Mouse (Mus musculus): ENCODE data around the gene Serpina3c. TPM values are rescaled to one million over a fixed set of nuclear protein-coding genes. Genes with fewer than 3 reads are reported as not detected.
"Not testable (repeated sequence)": the region's sequence is repeated elsewhere in the genome, so short reads cannot be mapped to it uniquely, and the experiment has no call there.

Gene Serpina3c
- polyA plus RNA-seq, 1 experiment from 2014 or later = not detected

DNA sequence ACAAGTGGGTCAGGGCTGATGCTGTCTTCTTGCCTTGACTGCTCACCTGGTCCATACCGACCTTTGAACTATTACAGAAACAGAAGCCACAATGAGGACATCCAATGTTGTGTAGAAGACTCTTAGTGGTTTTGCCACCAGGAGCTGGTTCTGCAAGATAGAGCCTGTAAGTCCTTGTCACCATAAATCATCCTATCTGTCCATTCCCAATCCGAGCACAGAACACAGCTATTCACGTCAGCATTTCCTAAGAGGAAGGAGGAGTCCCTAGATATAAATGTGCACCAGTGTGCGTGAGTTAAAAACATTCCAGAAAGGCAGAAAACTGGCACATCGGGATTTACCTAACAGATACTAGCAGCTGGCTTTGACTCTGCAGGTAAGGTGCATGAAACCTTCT lies 26.0 kb downstream of the Serpina3c start, which contains the start of gene Serpina3b:
Gene Serpina3b (plus strand): TSS at position 301 of the 400 bp plus-strand sequence.
- Histone ChIP-seq H3K27ac (ENCODE audit: low read depth, low read length) (no peak within 1 kb of the TSS), H3K9ac (ENCODE audit: low read length) (no peak within 1 kb of the TSS), H3K27me3 (ENCODE audit: control insufficient read depth, insufficient read depth, low read length) (no peaks in the 10 kb centered on the region), H3K4me1 (ENCODE audit: control insufficient read depth, insufficient read depth, low read length) (no peaks in the 10 kb centered on the region), H3K36me3 (ENCODE audit: control insufficient read depth, insufficient read depth, low read length) (no peaks in the 10 kb centered on the region), H3K4me2 (ENCODE audit: low read depth) (no peak within 1 kb of the TSS), H3K4me3 (ENCODE audit: low read depth, low read length) (no peak within 1 kb of the TSS), H3K9me3 (ENCODE audit: control insufficient read depth, low read length) (no peaks in the 10 kb centered on the region)
- no peak for ATAC-seq (ENCODE audit: insufficient read depth, low FRiP score, low TSS enrichment)
- WGBS = 86% methylated on average over 5 of the region's 5 CpGs
- DNase-seq (ENCODE audit: low spot score) = no peak

DNA sequence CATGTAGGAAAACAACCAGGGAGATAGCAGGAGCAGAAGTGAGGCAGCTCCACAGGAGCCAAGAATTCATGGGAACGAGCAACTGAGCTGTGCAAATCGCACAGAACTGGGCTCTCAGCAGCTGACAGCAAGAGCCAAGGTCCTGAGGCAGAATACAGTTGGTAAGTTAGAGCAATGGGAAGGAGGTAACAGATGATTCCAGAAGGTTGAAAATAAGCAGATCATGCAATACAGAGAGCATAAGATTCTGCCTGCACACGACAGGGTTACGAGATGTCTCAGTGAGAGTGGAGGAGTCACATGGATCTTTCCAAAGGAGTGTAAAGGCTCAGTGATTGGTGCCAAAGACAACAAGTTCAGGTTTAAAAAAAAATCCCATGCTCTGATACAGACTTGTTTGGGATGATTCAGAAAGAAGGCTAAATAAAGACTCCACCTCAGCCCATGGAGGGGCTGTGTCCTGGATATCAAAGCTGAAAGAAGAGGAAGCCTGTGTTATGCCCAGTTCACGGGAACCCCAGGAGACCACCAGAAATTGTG lies 28.6 kb downstream of the Serpina3c start:
- Histone ChIP-seq H3K36me3 (ENCODE audit: control insufficient read depth, insufficient read depth, low read length) (no peaks in the 10 kb centered on the region), H3K4me2 (ENCODE audit: low read depth) (no peak overlapping the region), H3K4me3 (ENCODE audit: low read depth, low read length) (no peak overlapping the region), H3K4me1 (ENCODE audit: control insufficient read depth, insufficient read depth, low read length) (no peaks in the 10 kb centered on the region), H3K9me3 (ENCODE audit: control insufficient read depth, low read length) (no peaks in the 10 kb centered on the region), H3K9ac (ENCODE audit: low read length) (no peak overlapping the region), H3K27me3 (ENCODE audit: control insufficient read depth, insufficient read depth, low read length) (no peaks in the 10 kb centered on the region), H3K27ac (ENCODE audit: low read depth, low read length) (no peak overlapping the region)
- ATAC-seq (ENCODE audit: insufficient read depth, low FRiP score, low TSS enrichment) (no peak), DNase-seq (ENCODE audit: low spot score) (no peak)
- WGBS = 81% methylated on average over 5 of the region's 5 CpGs

- WGBS = 85% methylated on average over 2 of the region's 2 CpGs
- H3K4me3 ChIP-seq (ENCODE audit: low read depth, low read length) = no peak overlapping the region
- no peak for DNase-seq (ENCODE audit: low spot score)
- no peak overlapping the region for H3K27ac ChIP-seq (ENCODE audit: low read depth, low read length)
- H3K4me2 ChIP-seq (ENCODE audit: low read depth) = no peak overlapping the region
- no peaks in the 10 kb centered on the region for H3K4me1 ChIP-seq (ENCODE audit: control insufficient read depth, insufficient read depth, low read length)
- no peaks in the 10 kb centered on the region for H3K36me3 ChIP-seq (ENCODE audit: control insufficient read depth, insufficient read depth, low read length)
- H3K27me3 ChIP-seq (ENCODE audit: control insufficient read depth, insufficient read depth, low read length) = no peaks in the 10 kb centered on the region
- no peaks in the 10 kb centered on the region for H3K9me3 ChIP-seq (ENCODE audit: control insufficient read depth, low read length)
- H3K9ac ChIP-seq (ENCODE audit: low read length) = no peak overlapping the region
- ATAC-seq (ENCODE audit: insufficient read depth, low FRiP score, low TSS enrichment) = no peak
Measured at GRCm38 (mm10) chr12:104123996-104124395, 29.7 kb downstream of the Serpina3c start.

- ATAC-seq (ENCODE audit: insufficient read depth, low FRiP score, low TSS enrichment) (no peak), DNase-seq (ENCODE audit: low spot score) (no peak)
- Histone ChIP-seq H3K36me3 (ENCODE audit: control insufficient read depth, insufficient read depth, low read length) (no peaks in the 10 kb centered on the region), H3K27ac (ENCODE audit: low read depth, low read length) (no peak overlapping the region), H3K4me1 (ENCODE audit: control insufficient read depth, insufficient read depth, low read length) (no peaks in the 10 kb centered on the region), H3K9ac (ENCODE audit: low read length) (no peak overlapping the region), H3K27me3 (ENCODE audit: control insufficient read depth, insufficient read depth, low read length) (no peaks in the 10 kb centered on the region), H3K9me3 (ENCODE audit: control insufficient read depth, low read length) (no peaks in the 10 kb centered on the region), H3K4me2 (ENCODE audit: low read depth) (no peak overlapping the region), H3K4me3 (ENCODE audit: low read depth, low read length) (no peak overlapping the region)
- 91% methylated on average over 1 of the region's 1 CpGs for WGBS
Measured at GRCm38 (mm10) chr12:104123097-104123496, 30.6 kb downstream of the Serpina3c start.

DNA sequence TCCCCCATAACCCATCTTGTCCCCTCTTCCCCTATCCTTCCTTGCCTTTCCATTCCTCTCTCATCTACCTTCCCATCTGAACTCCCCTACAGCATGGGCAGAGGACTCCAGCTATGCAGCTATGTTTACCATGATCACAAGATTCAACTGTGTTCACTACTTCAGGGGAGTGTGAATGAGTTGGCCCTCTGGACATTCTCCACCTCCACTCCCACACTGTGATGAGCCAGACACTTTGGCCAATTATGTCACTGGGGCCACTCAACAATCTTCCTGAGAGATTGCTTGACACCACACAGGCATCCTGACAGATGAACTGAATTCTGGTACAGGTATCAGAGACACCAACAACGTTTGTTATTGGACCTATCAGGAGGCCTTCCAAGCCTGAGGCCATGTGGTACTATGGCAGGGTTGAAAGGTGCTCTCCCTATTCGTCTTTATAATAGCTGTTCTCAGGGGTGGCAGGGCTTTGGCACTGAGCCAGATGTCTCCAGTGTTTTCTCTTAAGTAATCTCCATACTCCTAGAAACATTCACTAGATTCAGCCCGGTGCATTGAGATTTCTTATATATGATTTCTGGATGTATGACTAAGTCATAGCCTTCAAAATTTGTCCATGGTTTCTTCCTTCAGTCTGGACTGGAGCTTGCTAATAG lies 38.6 kb downstream of the Serpina3c start:
- Histone ChIP-seq H3K27me3 (ENCODE audit: control insufficient read depth, insufficient read depth, low read length) (no peaks in the 10 kb centered on the region), H3K4me2 (ENCODE audit: low read depth) (no peak overlapping the region), H3K9me3 (ENCODE audit: control insufficient read depth, low read length) (no peaks in the 10 kb centered on the region), H3K27ac (ENCODE audit: low read depth, low read length) (no peak overlapping the region), H3K9ac (ENCODE audit: low read length) (no peak overlapping the region), H3K4me1 (ENCODE audit: control insufficient read depth, insufficient read depth, low read length) (no peaks in the 10 kb centered on the region), H3K36me3 (ENCODE audit: control insufficient read depth, insufficient read depth, low read length) (no peaks in the 10 kb centered on the region), H3K4me3 (ENCODE audit: low read depth, low read length) (no peak overlapping the region)
- WGBS = 71% methylated on average over 3 of the region's 3 CpGs
- no peak for DNase-seq (ENCODE audit: low spot score)
- ATAC-seq (ENCODE audit: insufficient read depth, low FRiP score, low TSS enrichment) = no peak

DNA sequence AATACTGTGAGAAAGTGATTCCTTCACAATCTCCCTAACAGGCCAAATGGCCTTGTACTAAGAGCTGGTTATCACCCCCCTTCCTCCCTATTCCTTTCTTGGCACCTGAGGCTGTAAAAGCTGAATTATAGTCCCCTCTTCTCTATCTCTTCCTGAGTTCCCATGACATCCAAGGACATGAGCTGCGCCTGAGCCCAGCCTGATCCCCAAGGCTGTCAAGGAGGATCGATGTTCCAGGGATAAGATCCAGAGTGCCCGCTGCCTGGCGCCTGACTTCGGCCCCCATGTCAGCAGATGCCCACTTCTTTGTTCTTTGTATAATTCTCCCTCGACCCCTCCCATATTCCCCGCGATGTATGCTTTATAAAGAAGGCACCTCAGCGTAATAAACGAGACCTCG lies 41.3 kb downstream of the Serpina3c start, which contains the start of gene Serpina3a:
Gene Serpina3a (plus strand): TSS at position 392 of the 400 bp plus-strand sequence.
- H3K4me2 ChIP-seq (ENCODE audit: low read depth); ATAC-seq (ENCODE audit: insufficient read depth, low FRiP score, low TSS enrichment); H3K4me3 ChIP-seq (ENCODE audit: low read depth, low read length); H3K27me3 ChIP-seq (ENCODE audit: control insufficient read depth, insufficient read depth, low read length); H3K36me3 ChIP-seq (ENCODE audit: control insufficient read depth, insufficient read depth, low read length); H3K4me1 ChIP-seq (ENCODE audit: control insufficient read depth, insufficient read depth, low read length); H3K9ac ChIP-seq (ENCODE audit: low read length); H3K27ac ChIP-seq (ENCODE audit: low read depth, low read length); H3K9me3 ChIP-seq (ENCODE audit: control insufficient read depth, low read length); DNase-seq (ENCODE audit: low spot score): not testable (repeated sequence)
- WGBS = 87% methylated on average over 11 of the region's 11 CpGs

DNA sequence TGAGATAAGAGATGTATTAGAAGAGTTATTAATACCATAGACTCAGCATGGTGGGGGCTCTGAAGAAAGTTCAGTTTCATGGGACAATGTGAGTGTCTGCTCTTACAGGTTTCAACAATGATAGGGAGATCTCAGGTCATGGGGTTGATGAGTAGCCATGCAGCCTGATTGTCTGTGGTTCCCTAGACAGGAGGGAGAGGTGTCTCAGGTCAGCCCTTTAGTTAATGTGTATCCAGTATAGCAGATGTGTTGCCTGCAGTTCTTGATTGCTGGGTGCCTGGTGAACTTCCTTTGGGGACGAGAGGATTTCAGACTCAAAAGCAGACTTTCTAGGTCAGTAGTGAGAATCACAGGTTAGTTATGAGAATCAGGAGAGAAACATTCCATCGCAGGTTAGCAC lies 45.2 kb downstream of the Serpina3c start:
- H3K4me3 ChIP-seq (ENCODE audit: low read depth, low read length) = no peak overlapping the region
- no peak overlapping the region for H3K27ac ChIP-seq (ENCODE audit: low read depth, low read length)
- ATAC-seq (ENCODE audit: insufficient read depth, low FRiP score, low TSS enrichment) (no peak), DNase-seq (ENCODE audit: low spot score) (no peak)
- 90% methylated on average over 2 of the region's 2 CpGs for WGBS
- H3K9me3 ChIP-seq (ENCODE audit: control insufficient read depth, low read length) = no peaks in the 10 kb centered on the region
- H3K4me1 ChIP-seq (ENCODE audit: control insufficient read depth, insufficient read depth, low read length) = no peaks in the 10 kb centered on the region
- no peak overlapping the region for H3K9ac ChIP-seq (ENCODE audit: low read length)
- H3K4me2 ChIP-seq (ENCODE audit: low read depth) = no peak overlapping the region
- no peaks in the 10 kb centered on the region for H3K27me3 ChIP-seq (ENCODE audit: control insufficient read depth, insufficient read depth, low read length)
- no peaks in the 10 kb centered on the region for H3K36me3 ChIP-seq (ENCODE audit: control insufficient read depth, insufficient read depth, low read length)

DNA sequence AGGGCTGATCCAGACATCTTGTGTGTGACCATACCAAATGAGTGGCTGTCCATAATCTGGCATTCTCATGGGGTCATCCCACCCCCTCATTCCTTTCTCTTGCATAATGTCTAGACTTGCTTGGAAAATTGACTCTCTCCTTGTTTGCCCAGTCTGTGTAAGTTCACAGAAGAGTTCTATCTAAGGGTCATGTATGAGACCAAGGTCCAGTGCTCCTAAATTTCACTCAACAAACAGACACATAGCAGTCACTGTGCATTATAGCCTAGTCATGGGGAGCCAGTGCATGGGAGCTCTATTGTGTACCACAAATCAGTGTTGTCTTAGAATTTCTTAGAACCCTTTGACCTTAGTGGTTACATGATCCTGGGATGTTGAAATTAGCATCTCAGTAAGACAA lies 46.8 kb downstream of the Serpina3c start:
- Histone ChIP-seq H3K4me2 (ENCODE audit: low read depth) (no peak overlapping the region), H3K4me3 (ENCODE audit: low read depth, low read length) (no peak overlapping the region), H3K9me3 (ENCODE audit: control insufficient read depth, low read length) (no peaks in the 10 kb centered on the region), H3K27ac (ENCODE audit: low read depth, low read length) (no peak overlapping the region), H3K4me1 (ENCODE audit: control insufficient read depth, insufficient read depth, low read length) (no peaks in the 10 kb centered on the region), H3K36me3 (ENCODE audit: control insufficient read depth, insufficient read depth, low read length) (no peaks in the 10 kb centered on the region), H3K9ac (ENCODE audit: low read length) (no peak overlapping the region), H3K27me3 (ENCODE audit: control insufficient read depth, insufficient read depth, low read length) (no peaks in the 10 kb centered on the region)
- no peak for DNase-seq (ENCODE audit: low spot score)
- ATAC-seq (ENCODE audit: insufficient read depth, low FRiP score, low TSS enrichment) = no peak

DNA sequence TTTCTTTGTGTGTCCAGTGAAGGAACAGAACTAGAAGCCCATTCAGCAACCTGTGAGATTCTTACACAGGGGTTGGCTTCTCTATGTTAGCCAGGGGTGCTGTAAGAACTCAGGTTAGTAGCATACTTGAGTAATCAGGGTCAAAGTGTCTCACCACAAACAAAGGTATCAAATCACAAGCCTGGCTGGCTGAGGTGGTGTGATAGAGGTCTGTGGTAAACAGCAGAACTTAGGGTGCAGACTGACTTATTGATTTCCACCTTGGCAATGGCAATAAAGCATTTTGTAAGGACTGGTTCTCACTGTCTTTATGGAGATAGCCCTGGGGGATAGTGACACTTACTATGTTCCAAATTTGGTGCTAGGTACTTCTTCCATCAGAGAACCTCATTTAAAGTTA lies 47.8 kb downstream of the Serpina3c start:
- no peak overlapping the region for H3K4me2 ChIP-seq (ENCODE audit: low read depth)
- H3K9me3 ChIP-seq (ENCODE audit: control insufficient read depth, low read length) = no peaks in the 10 kb centered on the region
- no peak overlapping the region for H3K9ac ChIP-seq (ENCODE audit: low read length)
- ATAC-seq (ENCODE audit: insufficient read depth, low FRiP score, low TSS enrichment) (no peak), DNase-seq (ENCODE audit: low spot score) (no peak)
- H3K27me3 ChIP-seq (ENCODE audit: control insufficient read depth, insufficient read depth, low read length) = no peaks in the 10 kb centered on the region
- no peak overlapping the region for H3K27ac ChIP-seq (ENCODE audit: low read depth, low read length)
- H3K36me3 ChIP-seq (ENCODE audit: control insufficient read depth, insufficient read depth, low read length) = no peaks in the 10 kb centered on the region
- no peak overlapping the region for H3K4me3 ChIP-seq (ENCODE audit: low read depth, low read length)
- H3K4me1 ChIP-seq (ENCODE audit: control insufficient read depth, insufficient read depth, low read length) = no peaks in the 10 kb centered on the region

Measured in neural tube, embryonic 11.5 days (tissue).